Mouse (Mus musculus) neutrophil, adult 5-6 weeks (primary cell): ENCODE measurements around the gene Ldhb. TPM values are rescaled to one million over a fixed set of nuclear protein-coding genes. Genes with fewer than 3 reads are reported as not detected.
A peak's percentile ranks its signal among the peaks of the same experiment; 100 is the strongest.

Source experiments
- ATAC-seq: fragments of 151-379, 151-347 bp; 2 replicates; pipeline ENCODE4 v1.8.0; 2017; ENCODE audit warnings: mild to moderate bottlenecking, moderate TSS enrichment; ENCODE audit not compliant: insufficient number of reproducible peaks, poor library complexity, low FRiP score, severe bottlenecking; ENCODE audit errors: extremely low read depth
- total RNA-seq: library from RNA; stranded (forward); fragments of 200-1000 nt; gene quantifications from 2 replicates; pipeline ENCODE4 v1.2.3, GENCODE M21; 2017

The Ldhb gene
- 1.6 and 3.8 TPM in 2 replicates for total RNA-seq

GRCm38 (mm10) chr6:142507785-142508162 lies at the start of gene Ldhb:
Gene Ldhb, minus strand, starts transcription at chr6:142507957.
- peak; percentile 57 for ATAC-seq

GRCm38 (mm10) chr6:142555988-142556387 lies 48.2 kb upstream of the Ldhb start:
- ATAC-seq = no peak

- no peak for ATAC-seq
These were observed 43.7 kb upstream of the Ldhb start for GRCm38 (mm10) chr6:142551482-142551881.

- ATAC-seq = no peak
These were observed 43.1 kb upstream of the Ldhb start for GRCm38 (mm10) chr6:142550871-142551270.

- no peak for ATAC-seq
These were observed 40.6 kb upstream of the Ldhb start for GRCm38 (mm10) chr6:142548377-142548776.

- ATAC-seq = no peak
These were observed 37.4 kb upstream of the Ldhb start for GRCm38 (mm10) chr6:142545132-142545531.

GRCm38 (mm10) chr6:142543648-142544047 lies 35.9 kb upstream of the Ldhb start:
- no peak for ATAC-seq

GRCm38 (mm10) chr6:142542800-142543175 lies 35.0 kb upstream of the Ldhb start:
- no peak for ATAC-seq

GRCm38 (mm10) chr6:142542082-142542799 lies 34.5 kb upstream of the Ldhb start:
- ATAC-seq = no peak

- no peak for ATAC-seq
These were observed 32.9 kb upstream of the Ldhb start for GRCm38 (mm10) chr6:142540561-142541160.

- no peak for ATAC-seq
These were observed 32.4 kb upstream of the Ldhb start for GRCm38 (mm10) chr6:142540131-142540530.

GRCm38 (mm10) chr6:142538503-142538902 lies 30.7 kb upstream of the Ldhb start:
- ATAC-seq = 0 out of 2 replicates have a peak, but pooled peaks have one; percentile 41

- ATAC-seq = no peak
These were observed 25.7 kb upstream of the Ldhb start for GRCm38 (mm10) chr6:142533412-142533811.

- no peak for ATAC-seq
These were observed 24.9 kb upstream of the Ldhb start for GRCm38 (mm10) chr6:142532686-142533085.

- no peak for ATAC-seq
These were observed 24.4 kb upstream of the Ldhb start for GRCm38 (mm10) chr6:142532141-142532540.

- no peak for ATAC-seq
These were observed 22.6 kb upstream of the Ldhb start for GRCm38 (mm10) chr6:142530378-142530777.

GRCm38 (mm10) chr6:142529680-142530079 lies 21.9 kb upstream of the Ldhb start:
- no peak for ATAC-seq

- no peak for ATAC-seq
These were observed 20.3 kb upstream of the Ldhb start for GRCm38 (mm10) chr6:142527931-142528562.

- ATAC-seq = 0 out of 2 replicates have a peak, but pooled peaks have one; percentile 39
These were observed 17.0 kb upstream of the Ldhb start for GRCm38 (mm10) chr6:142524635-142525308.
